ENCODE assay signal across 22 mouse cellular contexts in genomic region chr12:75533145-75533544, GRCm38 (mm10).
A peak's percentile ranks its signal among the peaks of the same experiment; 100 is the strongest.
DNase-seq lines count a peak whose midpoint lies in the region; ATAC-seq and TF ChIP-seq lines count a peak whose summit lies in the region.
"Had no signal": no experiment of that assay in that cellular context is flagged by ENCODE, and none has a peak within 500 bp of the region (broad histone marks: within the 10 kb centered on the region; RNA-seq: fewer than 3 reads in every experiment).

No protein-coding gene starts in this region.

- TF ChIP-seq POLR2A in lung, adult 2 months (IDR thresholded peaks at IDR 0.05; ENCODE audit: borderline replicate concordance, extremely low read depth, low read depth, low read length): no peak

- TF ChIP-seq CTCF in lung, adult 2 months (IDR thresholded peaks at IDR 0.05; ENCODE audit: insufficient read depth, low read length): no peak

- ATAC-seq in granulocyte monocyte progenitor cell, adult 5-6 weeks (replicated peaks; ENCODE audit: poor library complexity, severe bottlenecking): peak; percentile 79
- ATAC-seq: activated CD4-positive, CD25-positive, alpha-beta regulatory T cell, adult 4 months; forebrain, embryonic 14.5 days; intestine, postnatal 0 days had no signal

- no peaks in the 10 kb centered on the region for H3K36me3 ChIP-seq in splenic B cell, adult 2 months (ENCODE audit: control insufficient read depth, insufficient read depth, low read length, poor library complexity, severe bottlenecking)
- H3K36me3 ChIP-seq: embryonic facial prominence, embryonic 12.5 days; embryonic facial prominence, embryonic 15.5 days; hindbrain, embryonic 12.5 days; hindbrain, embryonic 15.5 days had no signal

- H3K4me1 ChIP-seq in lung, adult 2 months (ENCODE audit: control insufficient read depth, insufficient read depth, low read length): peaks cover 32% of the 10 kb centered on the region

- peak; percentile 73 for DNase-seq in heart, adult 11 months
- no peak for DNase-seq in heart, adult 8-10 months (ENCODE audit: low spot score)
- DNase-seq in splenic B cell, adult 2 months (ENCODE audit: low read depth, low spot score): peak; percentile 38
- DNase-seq in lung, adult 2 months: no peak
- DNase-seq in gastrocnemius, adult 18-20 months (ENCODE audit: low spot score): no peak
- DNase-seq: adrenal gland, postnatal 10 days; adrenal gland, postnatal 36 days; B cell, adult 2 months; cerebellum, adult 18-20 months; cerebellum, adult 9-10 months; cerebellum, postnatal 14 days; gastrocnemius, adult 2 months; gastrocnemius, postnatal 14 days; heart, adult 2 months had no signal

- H3K4me3 ChIP-seq in lung, adult 2 months (replicated peaks; ENCODE audit: extremely low read depth, low read depth, low read length): no peak overlapping the region
- H3K4me3 ChIP-seq: embryonic facial prominence, embryonic 12.5 days; embryonic facial prominence, embryonic 15.5 days; gastrocnemius, adult 2 months; heart, adult 2 months; hindbrain, embryonic 12.5 days; hindbrain, embryonic 15.5 days had no signal

- H3K27me3 ChIP-seq in splenic B cell, adult 2 months (ENCODE audit: control insufficient read depth, insufficient read depth, low read length, poor library complexity, severe bottlenecking): no peaks in the 10 kb centered on the region
- H3K27me3 ChIP-seq: embryonic facial prominence, embryonic 12.5 days; embryonic facial prominence, embryonic 15.5 days; hindbrain, embryonic 12.5 days; hindbrain, embryonic 15.5 days had no signal

Comparison
In these comparisons a context has a peak if more than half of its experiments do, and no peak if none do; other contexts are left out.
1. DNase-seq: peak in heart, adult 11 months (single experiment) and splenic B cell, adult 2 months (single experiment); none in heart, adult 8-10 months (single experiment), lung, adult 2 months (single experiment) and gastrocnemius, adult 18-20 months (single experiment).